Mouse (Mus musculus) stomach, postnatal 0 days (tissue): ENCODE measurements around the gene Gsta4. TPM values are rescaled to one million over a fixed set of nuclear protein-coding genes. Genes with fewer than 3 reads are reported as not detected.
"Not testable (repeated sequence)": the region's sequence is repeated elsewhere in the genome, so short reads cannot be mapped to it uniquely, and the experiment has no call there.

Experiments
- ATAC-seq: fragments of 200-750 bp; cut with Nextera tagmentation; 2 replicates; pipeline ENCODE4 v1.8.0; 2017; ENCODE audit not compliant: low FRiP score, low TSS enrichment
- DNase-seq: peaks from one replicate; pipeline ENCODE4 v3.0.0-alpha.2; 2016; ENCODE audit warnings: low spot score
- H3K27ac ChIP-seq: fragments of 300-500 bp; sonication (generic); replicated peaks from 2 replicates; pipeline ENCODE4 v1.5.1; 2014; ENCODE audit warnings: mild to moderate bottlenecking, control low read depth
- H3K27me3 ChIP-seq: fragments of 300-500 bp; sonication (generic); 2 replicates; pipeline ENCODE4 v1.6.1; 2014; ENCODE audit warnings: low read length; ENCODE audit not compliant: control insufficient read depth, insufficient read depth
- H3K36me3 ChIP-seq: fragments of 300-500 bp; sonication (generic); 2 replicates; pipeline ENCODE4 v1.6.1; 2014; ENCODE audit warnings: low read length, mixed read lengths; ENCODE audit not compliant: control insufficient read depth, insufficient read depth
- H3K4me1 ChIP-seq: fragments of 300-500 bp; sonication (generic); replicated peaks from 2 replicates; pipeline ENCODE4 v1.6.1; 2014; ENCODE audit warnings: antibody characterized with exemption; ENCODE audit not compliant: control insufficient read depth, insufficient read depth
- H3K4me2 ChIP-seq: fragments of 300-500 bp; sonication (generic); replicated peaks from 2 replicates; pipeline ENCODE4 v1.6.1; 2014; ENCODE audit warnings: low read depth, mild to moderate bottlenecking, control low read depth, moderate library complexity
- H3K4me3 ChIP-seq: fragments of 300-500 bp; sonication (generic); 2 replicates; pipeline ENCODE4 v1.5.1; 2014; ENCODE audit warnings: low read depth, low read length, control low read depth
- H3K9ac ChIP-seq: fragments of 300-500 bp; sonication (generic); 2 replicates; pipeline ENCODE4 v1.6.1; 2014; ENCODE audit warnings: mild to moderate bottlenecking, low read length, control low read depth, mixed read lengths
- H3K9me3 ChIP-seq: fragments of 300-500 bp; sonication (generic); 2 replicates; pipeline ENCODE4 v1.6.1; 2016; ENCODE audit warnings: low read length; ENCODE audit not compliant: control insufficient read depth
- CTCF ChIP-seq: IDR thresholded peaks from 2 replicates; pipeline ENCODE4 v1.5.1; 2016; ENCODE audit warnings: antibody characterized with exemption, low read depth, mild to moderate bottlenecking, moderate library complexity
- EP300 ChIP-seq: optimal IDR thresholded peaks from 2 replicates; pipeline ENCODE3; 2016; ENCODE audit warnings: antibody characterized with exemption
- WGBS: fragments of 180-500 bp; shearing (Covaris S2); extraction: QIAGEN DNeasy Blood & Tissue Kit; methylation state at CpG from one replicate; pipeline ENCODE4 v1.1.7; 2014; 5-methylcytosine and 5-hydroxymethylcytosine counted together
- polyA plus RNA-seq: library from polyadenylated mRNA; unstranded; fragments of >200 nt; fragmentation: Nextera tagmentation; extraction: Ambion mirVana; gene quantifications from 2 replicates; pipeline ENCODE4 v1.2.1, GENCODE M21; 2015

The Gsta4 gene
- polyA plus RNA-seq, 1 experiment from 2014 or later = 1,515 TPM

DNA sequence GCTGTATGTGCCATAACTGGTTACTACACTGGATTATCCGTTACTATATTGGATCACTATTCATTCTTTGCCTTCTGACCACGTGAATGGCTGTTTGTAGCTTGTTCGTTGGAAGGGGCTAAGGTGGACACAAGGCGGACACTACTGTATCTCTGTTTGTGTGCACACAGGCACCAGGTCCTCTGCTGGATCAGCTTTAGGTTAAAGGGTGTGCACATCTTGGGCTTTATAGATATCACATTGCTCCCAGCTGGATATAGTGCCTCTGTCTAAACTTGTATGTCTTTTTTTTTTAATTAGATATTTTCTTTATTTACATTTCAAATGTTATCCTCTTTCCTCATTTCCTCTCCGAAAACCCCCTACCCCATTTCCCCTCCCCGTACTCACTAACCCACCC is 17.1 kb upstream of the Gsta4 start:
- Histone ChIP-seq H3K4me1 (no peaks in the 10 kb centered on the region), H3K9ac (no peak overlapping the region), H3K4me3 (no peak overlapping the region), H3K9me3 (no peaks in the 10 kb centered on the region), H3K27ac (no peak overlapping the region), H3K36me3 (peaks cover 18% of the 10 kb centered on the region), H3K27me3 (no peaks in the 10 kb centered on the region), H3K4me2 (no peak overlapping the region)
- ATAC-seq (no peak), DNase-seq (no peak)
- TF ChIP-seq EP300 = no peak
- no peak for TF ChIP-seq CTCF
- 90% methylated on average over 6 of the region's 6 CpGs for WGBS

DNA sequence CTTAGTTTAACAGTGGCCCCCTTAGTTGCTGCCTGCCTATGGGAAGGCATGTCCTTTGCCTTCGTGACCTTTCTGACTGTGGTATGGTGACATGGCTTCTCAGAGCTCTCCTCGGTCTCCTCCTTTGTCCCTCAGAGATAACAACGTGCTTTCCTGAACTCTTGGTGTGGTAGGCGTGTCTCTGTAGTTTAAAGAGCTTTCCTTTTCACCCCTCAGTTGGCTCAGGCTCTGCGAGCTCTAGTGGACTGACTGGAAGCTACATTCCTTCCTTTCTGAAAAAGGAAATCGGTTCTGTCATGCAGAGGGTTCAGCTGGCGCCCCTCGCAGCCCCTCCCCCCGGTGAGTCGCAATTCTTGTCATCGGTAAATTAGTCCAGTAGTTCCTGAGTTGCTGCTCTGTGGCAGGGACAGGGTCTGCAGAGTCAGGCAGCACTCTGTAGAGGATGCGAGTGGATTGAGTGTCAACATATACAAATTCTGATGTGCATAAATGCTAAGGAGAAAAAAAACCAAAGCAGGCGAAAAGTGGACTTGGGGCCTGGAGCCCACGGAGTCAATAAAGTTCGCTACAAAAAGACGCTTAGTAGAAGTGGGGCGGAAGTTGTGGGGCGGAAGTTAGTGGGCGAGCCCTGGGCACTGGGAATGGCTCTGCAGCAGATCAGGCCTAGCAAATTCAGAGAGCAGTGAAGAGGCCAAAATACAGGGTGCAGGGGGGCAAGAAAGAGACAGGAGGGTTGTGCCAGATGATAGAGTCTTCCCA is 15.7 kb upstream of the Gsta4 start:
- H3K9ac ChIP-seq = no peak overlapping the region
- H3K4me1 ChIP-seq = no peaks in the 10 kb centered on the region
- no peak overlapping the region; the same call in 1 of the 2 replicates for H3K27ac ChIP-seq
- ATAC-seq = no peak
- TF ChIP-seq EP300 (no peak), CTCF (no peak)
- WGBS = 71% methylated on average over 19 of the region's 19 CpGs
- peaks cover 9% of the 10 kb centered on the region for H3K36me3 ChIP-seq
- no peak for DNase-seq
- no peak overlapping the region for H3K4me2 ChIP-seq
- H3K4me3 ChIP-seq = no peak overlapping the region
- H3K27me3 ChIP-seq = no peaks in the 10 kb centered on the region
- no peaks in the 10 kb centered on the region for H3K9me3 ChIP-seq

DNA sequence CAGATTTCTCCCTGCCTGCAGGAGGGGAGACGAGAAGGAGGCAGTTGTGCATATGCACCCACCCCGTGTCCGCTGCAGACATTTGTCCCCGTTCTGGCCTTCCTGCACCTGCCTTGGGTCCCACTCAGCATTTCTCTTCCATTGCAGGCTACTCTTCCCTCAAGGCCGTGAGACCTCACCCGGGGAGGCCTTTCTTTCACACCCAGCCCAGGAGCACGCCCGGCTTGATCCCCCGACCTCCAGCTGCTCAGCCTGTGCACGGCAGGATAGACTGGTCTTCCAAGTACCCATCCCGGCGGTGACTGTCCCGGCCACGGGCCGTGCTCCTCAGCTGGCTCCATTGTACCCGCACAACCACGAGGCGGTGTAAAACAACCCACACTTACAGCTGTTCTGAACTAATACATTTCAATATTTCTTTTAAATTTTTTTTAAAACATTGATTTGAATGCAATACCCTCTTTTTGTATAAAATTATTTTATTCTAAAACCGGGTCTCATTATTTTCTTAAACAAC is 15.1 kb upstream of the Gsta4 start:
- ATAC-seq (no peak), DNase-seq (no peak)
- Histone ChIP-seq H3K4me3 (no peak overlapping the region), H3K36me3 (peaks cover 9% of the 10 kb centered on the region), H3K9ac (no peak overlapping the region), H3K4me2 (no peak overlapping the region), H3K27me3 (no peaks in the 10 kb centered on the region), H3K9me3 (no peaks in the 10 kb centered on the region), H3K27ac (no peak overlapping the region; the same call in 1 of the 2 replicates), H3K4me1 (no peaks in the 10 kb centered on the region)
- TF ChIP-seq CTCF = no peak
- no peak for TF ChIP-seq EP300
- WGBS = 84% methylated on average over 19 of the region's 19 CpGs

DNA sequence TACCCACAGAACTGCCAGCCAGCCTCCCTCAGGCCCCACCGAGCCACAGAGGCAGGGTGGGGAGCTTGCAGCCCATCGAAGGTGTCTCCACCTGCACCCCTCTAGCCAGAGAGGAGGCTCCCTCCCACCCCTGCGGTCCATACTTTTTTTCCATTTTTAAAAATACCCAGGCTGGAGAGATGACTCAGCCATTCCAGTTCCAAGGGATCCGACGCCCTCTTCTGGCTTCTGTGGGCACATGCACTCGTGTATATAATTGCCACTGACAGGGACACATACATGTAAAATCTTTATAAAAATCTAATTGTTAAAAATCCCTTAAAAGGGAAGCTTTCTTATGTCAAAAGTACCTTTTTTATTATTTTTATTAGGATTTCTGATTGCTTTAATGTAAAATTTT is 13.7 kb upstream of the Gsta4 start:
- Histone ChIP-seq H3K27ac (no peak overlapping the region), H3K9ac (no peak overlapping the region), H3K4me2 (no peak overlapping the region), H3K36me3 (peaks cover 9% of the 10 kb centered on the region), H3K27me3 (no peaks in the 10 kb centered on the region), H3K4me1 (no peaks in the 10 kb centered on the region), H3K4me3 (no peak overlapping the region), H3K9me3 (no peaks in the 10 kb centered on the region)
- WGBS = 96% methylated on average over 6 of the region's 6 CpGs
- no peak for TF ChIP-seq EP300
- TF ChIP-seq CTCF = peak; percentile 51
- ATAC-seq (no peak), DNase-seq (no peak)

DNA sequence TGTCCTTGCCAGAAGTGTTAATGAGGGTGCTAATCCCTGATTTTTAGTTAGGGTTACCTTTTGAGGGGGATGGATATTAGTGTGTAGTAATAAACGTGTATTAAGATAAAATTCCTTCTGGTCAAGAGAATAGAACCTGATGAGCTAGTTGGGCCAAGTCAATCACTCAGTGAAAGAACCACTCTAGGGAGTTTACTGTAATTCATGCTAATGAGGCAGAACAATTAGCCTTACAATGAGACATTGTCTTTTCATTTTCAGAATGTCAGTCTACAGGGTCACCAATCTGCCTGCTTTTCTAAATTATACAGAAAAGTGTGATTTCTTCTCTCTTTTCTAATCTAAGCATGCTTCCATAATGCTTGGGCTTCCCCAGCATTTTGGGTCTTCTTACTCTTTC is 8.6 kb upstream of the Gsta4 start:
- Histone ChIP-seq H3K9me3 (no peaks in the 10 kb centered on the region), H3K4me3 (no peak overlapping the region), H3K36me3 (no peaks in the 10 kb centered on the region), H3K9ac (no peak overlapping the region), H3K4me1 (no peaks in the 10 kb centered on the region), H3K27ac (no peak overlapping the region), H3K27me3 (no peaks in the 10 kb centered on the region), H3K4me2 (no peak overlapping the region)
- no peak for TF ChIP-seq CTCF
- TF ChIP-seq EP300 = no peak
- DNase-seq (no peak), ATAC-seq (no peak)
- WGBS = 59% methylated on average over 1 of the region's 1 CpGs

DNA sequence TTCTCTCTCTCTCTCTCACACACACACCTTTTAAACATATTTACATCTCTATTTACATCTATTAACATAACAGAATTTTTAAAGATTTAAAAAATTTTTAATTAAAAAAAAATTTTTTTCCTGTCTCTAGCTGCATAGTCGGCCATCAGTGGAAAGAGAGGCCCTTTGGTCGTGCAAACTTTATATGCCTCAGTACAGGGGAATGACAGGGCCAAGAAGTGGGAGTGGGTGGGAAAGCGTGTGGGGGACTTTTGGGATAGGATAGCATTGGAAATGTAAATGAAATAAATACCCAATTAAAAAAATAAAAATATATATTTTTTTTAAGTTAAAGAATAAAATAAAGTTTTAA is 7.7 kb upstream of the Gsta4 start:
- not testable (repeated sequence) for H3K36me3 ChIP-seq, H3K4me2 ChIP-seq, H3K4me1 ChIP-seq, DNase-seq, H3K9ac ChIP-seq, H3K9me3 ChIP-seq, H3K27me3 ChIP-seq, H3K4me3 ChIP-seq, ATAC-seq
- H3K27ac ChIP-seq = peak overlapping the region; percentile 97
- 27% methylated on average over 3 of the region's 3 CpGs for WGBS
